Mouse (Mus musculus) intestine, embryonic 16.5 days (tissue): Measurements from ENCODE around the gene Smpd2. TPM values are rescaled to one million over a fixed set of nuclear protein-coding genes. Genes with fewer than 3 reads are reported as not detected.

Experiments
- ATAC-seq: fragments of 200-750 bp; cut with Nextera tagmentation; 2 replicates; pipeline ENCODE4 v1.8.0; 2017; ENCODE audit warnings: moderate TSS enrichment, moderate library complexity
- H3K27ac ChIP-seq: fragments of 300-500 bp; sonication (generic); 2 replicates; pipeline ENCODE4 v1.5.1; 2014; ENCODE audit warnings: mild to moderate bottlenecking, low read length
- H3K27me3 ChIP-seq: fragments of 300-500 bp; sonication (generic); replicated peaks from 2 replicates; pipeline ENCODE4 v1.6.1; 2014; ENCODE audit warnings: low read length, control low read depth, mixed read lengths; ENCODE audit not compliant: control insufficient read depth, insufficient read depth
- H3K36me3 ChIP-seq: fragments of 300-500 bp; sonication (generic); 2 replicates; pipeline ENCODE4 v1.6.1; 2014; ENCODE audit warnings: low read length, control low read depth; ENCODE audit not compliant: control insufficient read depth, insufficient read depth
- H3K4me1 ChIP-seq: fragments of 300-500 bp; sonication (generic); 2 replicates; pipeline ENCODE4 v1.6.1; 2014; ENCODE audit warnings: low read length, control low read depth, mixed read lengths; ENCODE audit not compliant: control insufficient read depth, insufficient read depth
- H3K4me2 ChIP-seq: fragments of 300-500 bp; sonication (generic); 2 replicates; pipeline ENCODE4 v1.6.1; 2014; ENCODE audit warnings: low read depth, low read length, control low read depth
- H3K4me3 ChIP-seq: fragments of 300-500 bp; sonication (generic); 2 replicates; pipeline ENCODE4 v1.5.1; 2014; ENCODE audit warnings: mild to moderate bottlenecking, low read length
- H3K9ac ChIP-seq: fragments of 300-500 bp; sonication (generic); 2 replicates; pipeline ENCODE4 v1.6.1; 2014; ENCODE audit warnings: low read depth, low read length
- H3K9me3 ChIP-seq: fragments of 300-500 bp; sonication (generic); 2 replicates; pipeline ENCODE4 v1.6.1; 2016; ENCODE audit warnings: low read length, control low read depth; ENCODE audit not compliant: control insufficient read depth
- WGBS: fragments of 180-500 bp; shearing (Covaris S2); extraction: QIAGEN DNeasy Blood & Tissue Kit; methylation state at CpG from one replicate; pipeline ENCODE4 v1.1.7; 2014; 5-methylcytosine and 5-hydroxymethylcytosine counted together
- polyA plus RNA-seq: library from polyadenylated mRNA; unstranded; fragments of >200 nt; fragmentation: Nextera tagmentation; extraction: Ambion mirVana; gene quantifications from 2 replicates; pipeline ENCODE4 v1.2.1, GENCODE M21; 2015

Smpd2 gene
- polyA plus RNA-seq, 1 experiment from 2014 or later, result 62.7 TPM

GRCm38 (mm10) chr10:41450137-41450670 is 40.0 kb downstream of the Smpd2 start, which contains the start of gene Zbtb24:
TSS of gene Zbtb24 (plus strand) at chr10:41450383.
- peak within 1 kb of the TSS; percentile 85 for H3K9ac ChIP-seq
- ATAC-seq, result peak; percentile 96
- no peaks in the 10 kb centered on the region; the same call in none of the 2 replicates for H3K36me3 ChIP-seq
- H3K4me1 ChIP-seq, result peaks cover 16% of the 10 kb centered on the region
- H3K9me3 ChIP-seq, result no peaks in the 10 kb centered on the region
- WGBS, result under 1% methylated on average over 49 of the region's 49 CpGs
- peak within 1 kb of the TSS; percentile 93 for H3K4me3 ChIP-seq
- no peaks in the 10 kb centered on the region for H3K27me3 ChIP-seq
- peak within 1 kb of the TSS; percentile 88 for H3K4me2 ChIP-seq
- H3K27ac ChIP-seq, result peak within 1 kb of the TSS; percentile 77

- H3K9me3 ChIP-seq, result no peaks in the 10 kb centered on the region
- H3K4me2 ChIP-seq, result peak overlapping the region; percentile 88
- no peaks in the 10 kb centered on the region; the same call in 1 of the 2 replicates for H3K36me3 ChIP-seq
- WGBS, result 12% methylated on average over 14 of the region's 14 CpGs
- H3K27me3 ChIP-seq, result no peaks in the 10 kb centered on the region
- ATAC-seq, result peak; percentile 64
- peaks cover 16% of the 10 kb centered on the region for H3K4me1 ChIP-seq
- H3K9ac ChIP-seq, result peak overlapping the region; percentile 69
- H3K27ac ChIP-seq, result peak overlapping the region; percentile 77
- H3K4me3 ChIP-seq, result peak overlapping the region; percentile 93
Observed at GRCm38 (mm10) chr10:41449684-41450083, 40.5 kb downstream of the Smpd2 start.

GRCm38 (mm10) chr10:41448216-41448615 is 42.0 kb downstream of the Smpd2 start:
- Histone ChIP-seq H3K27me3 (no peaks in the 10 kb centered on the region), H3K4me2 (no peak overlapping the region), H3K27ac (no peak overlapping the region), H3K4me3 (no peak overlapping the region), H3K36me3 (no peaks in the 10 kb centered on the region; the same call in 1 of the 2 replicates), H3K4me1 (peaks cover 16% of the 10 kb centered on the region), H3K9ac (no peak overlapping the region), H3K9me3 (no peaks in the 10 kb centered on the region)
- no peak for ATAC-seq
- 93% methylated on average over 1 of the region's 1 CpGs for WGBS

Other genes with a start within 250 kb of the Smpd2 start
- gene Fig4, start 187.1 kb downstream of the Smpd2 start, polyA plus RNA-seq, result 17.2 and 18.6 TPM in 2 replicates
- 0.02 and 0.04 TPM in 2 replicates for gene Ak9, start 186.4 kb downstream of the Smpd2 start, polyA plus RNA-seq
- 15.4 and 15.6 TPM in 2 replicates for gene Zbtb24, start 40.0 kb downstream of the Smpd2 start, polyA plus RNA-seq
- 23.8 and 28.4 TPM in 2 replicates for gene Mical1, start 14.1 kb downstream of the Smpd2 start, polyA plus RNA-seq
- gene Ppil6, start 70 bp upstream of the Smpd2 start, polyA plus RNA-seq, result 0.36 and 0.93 TPM in 2 replicates
- 186 and 195 TPM in 2 replicates for gene Cd164, start 29.0 kb upstream of the Smpd2 start, polyA plus RNA-seq
- 1.0 and 1.1 TPM in 2 replicates for gene Ccdc162, start 226.3 kb upstream of the Smpd2 start, polyA plus RNA-seq